Mouse (Mus musculus) urinary bladder, postnatal 0 days (tissue): ENCODE data around the gene Dap3. TPM values are rescaled to one million over a fixed set of nuclear protein-coding genes. Genes with fewer than 3 reads are reported as not detected.

Experiments used
- polyA plus RNA-seq: library from polyadenylated mRNA; unstranded; fragments of >200 nt; fragmentation: Nextera tagmentation; extraction: Ambion mirVana; gene quantifications from 2 replicates; pipeline ENCODE4 v1.2.1, GENCODE M21; 2015

Dap3 gene
- polyA plus RNA-seq: 103 and 117 TPM in 2 replicates

GRCm38 (mm10) chr3:88950576-88951326 is at the start of gene Dap3, which contains the start of gene Ash1l:
Gene Dap3, minus strand, starts transcription at chr3:88951181.
Gene Ash1l, plus strand, starts transcription at chr3:88950622.

GRCm38 (mm10) chr3:88913511-88914383 is 37.2 kb downstream of the Dap3 start, which contains the start of gene Msto1:
Gene Msto1, minus strand, starts transcription at chr3:88913999.

Other genes starting within 250 kb of the Dap3 start
- 71.1 and 85.1 TPM in 2 replicates for gene Rit1, start 234.3 kb downstream of the Dap3 start, polyA plus RNA-seq
- gene Syt11, start 176.0 kb downstream of the Dap3 start, polyA plus RNA-seq: 3.7 and 4.0 TPM in 2 replicates
- 3.3 and 3.4 TPM in 2 replicates for gene Gon4l, start 116.0 kb downstream of the Dap3 start, polyA plus RNA-seq
- 34.3 and 35.2 TPM in 2 replicates for gene Msto1, start 37.2 kb downstream of the Dap3 start, polyA plus RNA-seq
- 10.8 and 13.0 TPM in 2 replicates for gene Ash1l, start 559 bp downstream of the Dap3 start, polyA plus RNA-seq
- 11.3 and 11.4 TPM in 2 replicates for gene Rusc1, start 142.1 kb upstream of the Dap3 start, polyA plus RNA-seq
- gene Gm43738, start 149.9 kb upstream of the Dap3 start, polyA plus RNA-seq: not detected in 2 replicates
- gene Fdps, start 150.8 kb upstream of the Dap3 start, polyA plus RNA-seq: 251 and 535 TPM in 2 replicates
- gene Pklr, start 185.0 kb upstream of the Dap3 start, polyA plus RNA-seq: not detected in 2 replicates
- gene Hcn3, start 209.0 kb upstream of the Dap3 start, polyA plus RNA-seq: 0.35 and 0.59 TPM in 2 replicates
- gene Clk2, start 213.6 kb upstream of the Dap3 start, polyA plus RNA-seq: 10.9 and 11.8 TPM in 2 replicates
- gene Scamp3, start 226.3 kb upstream of the Dap3 start, polyA plus RNA-seq: 63.2 and 67.5 TPM in 2 replicates
- 16.3 and 16.7 TPM in 2 replicates for gene Fam189b, start 232.0 kb upstream of the Dap3 start, polyA plus RNA-seq